Mouse (Mus musculus): ENCODE results near the gene Slc9c1. TPM values are rescaled to one million over a fixed set of nuclear protein-coding genes. Genes with fewer than 3 reads are reported as not detected.

Gene Slc9c1
- polyA plus RNA-seq, 1 experiment: 0.03 TPM

- no peaks in the 10 kb centered on the region for H3K4me1 ChIP-seq (replicated peaks; ENCODE audit: control insufficient read depth, insufficient read depth, low read length)
- DNase-seq: peak; percentile 14
- no peaks in the 10 kb centered on the region for H3K27me3 ChIP-seq (ENCODE audit: control insufficient read depth, insufficient read depth, low read length)
- H3K36me3 ChIP-seq (ENCODE audit: control insufficient read depth, insufficient read depth, low read length): no peaks in the 10 kb centered on the region
- 17% methylated on average over 3 of the region's 3 CpGs for WGBS
- H3K4me3 ChIP-seq (ENCODE audit: control insufficient read depth, insufficient read depth, low read length): no peak overlapping the region
- no peak for TF ChIP-seq CTCF (IDR thresholded peaks at IDR 0.05; ENCODE audit: borderline replicate concordance, control insufficient read depth, extremely low read depth, insufficient read depth, low read length, poor library complexity)
- no peak for TF ChIP-seq POLR2A (IDR thresholded peaks at IDR 0.05; ENCODE audit: control insufficient read depth, extremely low read depth, insufficient read depth, low read length, poor library complexity)
- no peak overlapping the region for H3K27ac ChIP-seq (ENCODE audit: control insufficient read depth, insufficient read depth, low read length)
These were observed 9.2 kb downstream of the Slc9c1 start for GRCm38 (mm10) chr16:45544341-45544740.

- no peaks in the 10 kb centered on the region for H3K27me3 ChIP-seq (ENCODE audit: control insufficient read depth, insufficient read depth, low read length)
- no peak overlapping the region for H3K4me3 ChIP-seq (ENCODE audit: control insufficient read depth, insufficient read depth, low read length)
- no peaks in the 10 kb centered on the region for H3K4me1 ChIP-seq (replicated peaks; ENCODE audit: control insufficient read depth, insufficient read depth, low read length)
- H3K36me3 ChIP-seq (ENCODE audit: control insufficient read depth, insufficient read depth, low read length): no peaks in the 10 kb centered on the region
- DNase-seq: no peak
- H3K27ac ChIP-seq (ENCODE audit: control insufficient read depth, insufficient read depth, low read length): no peak overlapping the region
- TF ChIP-seq POLR2A (IDR thresholded peaks at IDR 0.05; ENCODE audit: control insufficient read depth, extremely low read depth, insufficient read depth, low read length, poor library complexity) (no peak), CTCF (IDR thresholded peaks at IDR 0.05; ENCODE audit: borderline replicate concordance, control insufficient read depth, extremely low read depth, insufficient read depth, low read length, poor library complexity) (no peak)
These were observed 12.9 kb downstream of the Slc9c1 start for GRCm38 (mm10) chr16:45547982-45548381.

- Histone ChIP-seq H3K4me3 (ENCODE audit: control insufficient read depth, insufficient read depth, low read length) (no peak overlapping the region), H3K36me3 (ENCODE audit: control insufficient read depth, insufficient read depth, low read length) (no peaks in the 10 kb centered on the region), H3K4me1 (replicated peaks; ENCODE audit: control insufficient read depth, insufficient read depth, low read length) (no peaks in the 10 kb centered on the region), H3K27ac (ENCODE audit: control insufficient read depth, insufficient read depth, low read length) (no peak overlapping the region), H3K27me3 (ENCODE audit: control insufficient read depth, insufficient read depth, low read length) (no peaks in the 10 kb centered on the region)
- DNase-seq: no peak
- no peak for TF ChIP-seq CTCF (IDR thresholded peaks at IDR 0.05; ENCODE audit: borderline replicate concordance, control insufficient read depth, extremely low read depth, insufficient read depth, low read length, poor library complexity)
- TF ChIP-seq POLR2A (IDR thresholded peaks at IDR 0.05; ENCODE audit: control insufficient read depth, extremely low read depth, insufficient read depth, low read length, poor library complexity): no peak
- WGBS: 88% methylated on average over 2 of the region's 2 CpGs
These were observed 16.5 kb downstream of the Slc9c1 start for GRCm38 (mm10) chr16:45551579-45551978.

- no peak for TF ChIP-seq POLR2A (IDR thresholded peaks at IDR 0.05; ENCODE audit: control insufficient read depth, extremely low read depth, insufficient read depth, low read length, poor library complexity)
- no peak for TF ChIP-seq CTCF (IDR thresholded peaks at IDR 0.05; ENCODE audit: borderline replicate concordance, control insufficient read depth, extremely low read depth, insufficient read depth, low read length, poor library complexity)
- Histone ChIP-seq H3K4me1 (replicated peaks; ENCODE audit: control insufficient read depth, insufficient read depth, low read length) (no peaks in the 10 kb centered on the region), H3K27ac (ENCODE audit: control insufficient read depth, insufficient read depth, low read length) (no peak overlapping the region), H3K4me3 (ENCODE audit: control insufficient read depth, insufficient read depth, low read length) (no peak overlapping the region), H3K36me3 (ENCODE audit: control insufficient read depth, insufficient read depth, low read length) (no peaks in the 10 kb centered on the region), H3K27me3 (ENCODE audit: control insufficient read depth, insufficient read depth, low read length) (no peaks in the 10 kb centered on the region)
- 23% methylated on average over 3 of the region's 3 CpGs for WGBS
- DNase-seq: no peak
These were observed 26.6 kb downstream of the Slc9c1 start for GRCm38 (mm10) chr16:45561747-45562146.

GRCm38 (mm10) chr16:45572307-45572706 lies 37.2 kb downstream of the Slc9c1 start:
- TF ChIP-seq POLR2A (IDR thresholded peaks at IDR 0.05; ENCODE audit: control insufficient read depth, extremely low read depth, insufficient read depth, low read length, poor library complexity) (no peak), CTCF (IDR thresholded peaks at IDR 0.05; ENCODE audit: borderline replicate concordance, control insufficient read depth, extremely low read depth, insufficient read depth, low read length, poor library complexity) (no peak)
- Histone ChIP-seq H3K4me1 (replicated peaks; ENCODE audit: control insufficient read depth, insufficient read depth, low read length) (no peaks in the 10 kb centered on the region), H3K36me3 (ENCODE audit: control insufficient read depth, insufficient read depth, low read length) (no peaks in the 10 kb centered on the region), H3K27me3 (ENCODE audit: control insufficient read depth, insufficient read depth, low read length) (no peaks in the 10 kb centered on the region), H3K4me3 (ENCODE audit: control insufficient read depth, insufficient read depth, low read length) (no peak overlapping the region), H3K27ac (ENCODE audit: control insufficient read depth, insufficient read depth, low read length) (no peak overlapping the region)
- no peak for DNase-seq
- WGBS: 91% methylated on average over 3 of the region's 3 CpGs

GRCm38 (mm10) chr16:45579883-45580282 lies 44.8 kb downstream of the Slc9c1 start:
- Histone ChIP-seq H3K27ac (ENCODE audit: control insufficient read depth, insufficient read depth, low read length) (no peak overlapping the region), H3K27me3 (ENCODE audit: control insufficient read depth, insufficient read depth, low read length) (no peaks in the 10 kb centered on the region), H3K4me1 (replicated peaks; ENCODE audit: control insufficient read depth, insufficient read depth, low read length) (no peaks in the 10 kb centered on the region), H3K4me3 (ENCODE audit: control insufficient read depth, insufficient read depth, low read length) (no peak overlapping the region), H3K36me3 (ENCODE audit: control insufficient read depth, insufficient read depth, low read length) (no peaks in the 10 kb centered on the region)
- no peak for TF ChIP-seq POLR2A (IDR thresholded peaks at IDR 0.05; ENCODE audit: control insufficient read depth, extremely low read depth, insufficient read depth, low read length, poor library complexity)
- no peak for TF ChIP-seq CTCF (IDR thresholded peaks at IDR 0.05; ENCODE audit: borderline replicate concordance, control insufficient read depth, extremely low read depth, insufficient read depth, low read length, poor library complexity)
- DNase-seq: no peak
- WGBS: 63% methylated on average over 12 of the region's 12 CpGs

- TF ChIP-seq POLR2A (IDR thresholded peaks at IDR 0.05; ENCODE audit: control insufficient read depth, extremely low read depth, insufficient read depth, low read length, poor library complexity) (no peak), CTCF (IDR thresholded peaks at IDR 0.05; ENCODE audit: borderline replicate concordance, control insufficient read depth, extremely low read depth, insufficient read depth, low read length, poor library complexity) (no peak)
- 39% methylated on average over 2 of the region's 2 CpGs for WGBS
- DNase-seq: peak; percentile 43
- H3K36me3 ChIP-seq (ENCODE audit: control insufficient read depth, insufficient read depth, low read length): no peaks in the 10 kb centered on the region
- no peak overlapping the region for H3K4me3 ChIP-seq (ENCODE audit: control insufficient read depth, insufficient read depth, low read length)
- no peaks in the 10 kb centered on the region for H3K4me1 ChIP-seq (replicated peaks; ENCODE audit: control insufficient read depth, insufficient read depth, low read length)
- H3K27me3 ChIP-seq (ENCODE audit: control insufficient read depth, insufficient read depth, low read length): no peaks in the 10 kb centered on the region
- H3K27ac ChIP-seq (ENCODE audit: control insufficient read depth, insufficient read depth, low read length): no peak overlapping the region
These were observed 47.4 kb downstream of the Slc9c1 start for GRCm38 (mm10) chr16:45582512-45582911.

Data from thymus, adult 2 months (tissue).